Mouse (Mus musculus) cerebellum, postnatal 10 days (tissue): ENCODE measurements around the gene Ddc.

ENCODE experiments used
- DNase-seq, 2 experiments: peaks; one replicate each; pipeline ENCODE4 v3.0.0; 2021; ENCODE audit warnings: mixed read lengths in 2 of 2

Ddc gene

GRCm38 (mm10) chr11:11840746-11841145 lies 57.2 kb downstream of the Ddc start:
- DNase-seq: no peak

- no peak for DNase-seq
Measured at GRCm38 (mm10) chr11:11839874-11840273, 58.1 kb downstream of the Ddc start.

GRCm38 (mm10) chr11:11837384-11837783 lies 60.6 kb downstream of the Ddc start:
- DNase-seq: no peak

DNA sequence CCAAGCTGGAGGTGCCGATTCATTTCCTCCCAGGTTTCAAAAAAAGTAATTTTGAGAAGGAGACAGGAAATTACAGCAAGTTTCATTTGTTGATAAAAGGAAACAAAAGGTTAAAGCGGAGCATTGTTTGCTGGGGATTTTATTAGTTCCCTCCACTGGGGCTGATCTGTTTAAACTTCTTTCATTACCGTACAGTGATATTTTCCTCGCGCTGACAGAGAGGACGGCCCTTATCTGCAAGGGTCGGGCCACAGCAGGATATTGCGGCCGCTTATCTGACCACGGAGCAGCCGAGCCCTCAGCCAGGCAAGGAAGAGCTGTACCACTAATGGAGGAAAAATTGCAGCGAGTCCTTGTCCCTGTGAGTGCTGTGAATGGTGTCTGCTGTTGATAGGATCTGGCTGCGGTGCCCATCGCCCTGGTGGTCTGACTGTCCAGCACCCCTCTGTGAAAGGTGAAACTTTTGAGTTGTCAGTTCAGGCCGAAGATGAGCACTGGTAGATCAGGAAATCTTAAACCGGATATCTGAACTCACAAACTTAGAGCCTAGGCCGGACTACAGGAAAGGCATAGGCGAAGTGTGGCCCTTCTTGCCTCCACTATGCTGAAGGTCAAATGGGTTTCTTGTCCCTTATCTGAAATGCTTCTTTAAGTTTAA lies 61.1 kb downstream of the Ddc start:
- no peak for DNase-seq

DNA sequence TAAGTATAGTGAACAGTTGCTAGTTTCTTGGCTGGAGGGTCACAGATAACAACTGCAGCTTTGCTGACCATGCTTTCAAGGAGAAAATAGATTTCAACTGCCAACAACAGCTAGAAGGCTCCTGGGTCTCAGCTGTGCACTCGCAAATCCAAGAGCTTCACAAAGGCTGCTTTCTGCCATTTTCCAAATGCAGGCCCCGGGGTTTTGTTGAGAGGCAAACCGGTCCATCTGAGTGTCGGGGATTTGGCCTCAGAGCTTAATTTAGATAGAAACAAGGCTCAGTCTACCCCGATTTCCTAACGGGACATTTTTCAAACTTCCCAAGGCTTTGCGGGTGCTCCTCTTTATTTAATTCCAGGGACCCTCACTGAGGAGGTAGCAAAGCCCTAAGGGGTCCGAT lies 61.7 kb downstream of the Ddc start:
- DNase-seq: no peak

DNA sequence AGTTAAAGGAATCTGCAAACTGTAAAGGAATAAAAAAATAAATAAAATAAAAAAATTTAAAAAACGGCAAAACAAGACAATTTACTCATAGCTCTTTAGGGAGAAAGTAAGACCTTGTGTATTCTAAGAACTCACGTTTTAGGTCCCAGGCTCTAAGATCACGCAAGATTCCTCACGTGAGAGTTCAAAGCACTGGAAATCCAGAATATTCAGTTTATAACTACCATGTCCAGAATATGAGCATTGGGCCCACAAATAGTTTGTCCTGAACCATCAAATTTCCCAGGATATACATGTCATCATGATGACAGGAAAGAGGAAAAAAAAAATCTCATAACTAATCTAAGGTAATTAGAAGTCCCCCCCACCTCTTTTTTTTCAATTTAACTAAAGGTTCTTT lies 62.2 kb downstream of the Ddc start:
- DNase-seq: no peak

- no peak for DNase-seq
Measured at GRCm38 (mm10) chr11:11835361-11835760, 62.6 kb downstream of the Ddc start.

DNA sequence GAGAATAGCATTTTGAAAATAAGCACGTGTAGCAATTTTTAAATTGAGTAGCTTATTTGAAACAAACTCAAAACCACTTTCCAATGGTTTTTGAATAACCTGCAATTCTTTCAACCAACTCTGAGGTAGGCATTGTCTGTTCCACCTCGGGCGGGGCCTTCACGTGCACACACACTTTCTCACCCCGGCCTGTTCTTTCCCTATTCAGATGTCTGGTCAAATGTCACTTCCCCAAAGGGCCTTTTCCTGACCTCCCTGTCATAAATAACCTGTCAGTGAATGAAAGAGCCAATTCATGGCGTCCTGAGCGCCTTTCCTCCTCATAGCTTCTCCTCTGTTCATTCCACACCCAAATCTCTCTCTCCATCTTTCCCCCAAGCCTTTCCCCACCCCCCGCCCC lies 64.8 kb downstream of the Ddc start:
- DNase-seq: no peak

DNA sequence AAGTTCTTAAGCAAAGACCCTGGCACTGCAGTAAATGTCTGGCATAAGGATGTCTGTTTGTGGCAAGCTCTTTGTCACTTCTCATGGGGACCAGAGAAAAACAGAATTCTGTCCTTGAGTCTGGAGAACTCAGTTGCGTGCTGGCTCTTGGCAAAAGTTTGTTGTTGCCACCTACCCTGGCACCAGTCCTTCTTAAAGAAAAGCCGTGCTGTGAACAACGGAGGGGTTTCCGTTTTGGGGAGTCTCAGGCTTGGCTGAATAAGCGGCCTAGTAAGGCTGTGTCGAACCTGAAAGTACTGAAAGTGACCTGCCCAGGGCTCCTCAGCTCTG lies 65.2 kb downstream of the Ddc start:
- DNase-seq: no peak

DNA sequence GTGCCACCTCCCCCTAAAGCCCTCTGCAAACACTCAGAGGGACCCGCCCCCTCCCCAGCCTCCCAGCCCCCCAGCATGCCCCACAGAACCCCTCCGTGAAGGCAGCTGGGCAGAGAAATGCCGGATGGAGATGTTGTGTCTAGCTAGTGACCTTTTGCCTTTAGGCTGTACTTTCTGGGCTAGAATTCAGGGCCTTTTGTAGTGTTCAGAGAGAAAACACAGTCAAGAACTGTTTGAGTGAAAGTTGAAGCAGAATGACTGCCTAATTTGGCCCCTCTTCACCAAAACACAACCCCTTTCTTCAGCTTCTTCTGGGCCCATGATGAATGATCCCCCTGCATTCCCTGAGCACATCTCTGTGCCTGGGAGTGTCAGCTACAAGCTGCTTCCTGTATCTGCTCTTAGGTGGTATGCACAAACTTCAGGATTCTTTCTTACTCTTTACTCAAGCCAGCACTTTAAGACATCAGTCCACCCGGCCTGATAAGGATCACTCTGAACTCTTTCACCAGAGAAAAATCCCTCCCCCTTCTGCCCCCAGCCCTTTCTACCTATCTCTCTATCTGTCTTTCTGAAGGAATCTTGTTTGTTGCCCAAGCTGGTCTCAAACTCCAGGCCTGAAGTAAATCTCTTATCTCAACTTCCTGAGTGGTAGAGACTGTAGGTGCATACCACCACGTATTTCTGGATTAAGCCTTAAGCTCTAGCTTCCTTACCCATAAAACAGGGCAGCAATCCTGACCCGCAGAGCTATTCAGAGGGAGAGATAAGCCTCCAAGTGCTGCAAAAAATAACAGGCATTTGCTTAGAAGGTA lies 65.8 kb downstream of the Ddc start:
- DNase-seq: no peak

- DNase-seq: no peak
Measured at GRCm38 (mm10) chr11:11831526-11831925, 66.4 kb downstream of the Ddc start.

GRCm38 (mm10) chr11:11830884-11831495 lies 67.0 kb downstream of the Ddc start:
- DNase-seq: no peak

DNA sequence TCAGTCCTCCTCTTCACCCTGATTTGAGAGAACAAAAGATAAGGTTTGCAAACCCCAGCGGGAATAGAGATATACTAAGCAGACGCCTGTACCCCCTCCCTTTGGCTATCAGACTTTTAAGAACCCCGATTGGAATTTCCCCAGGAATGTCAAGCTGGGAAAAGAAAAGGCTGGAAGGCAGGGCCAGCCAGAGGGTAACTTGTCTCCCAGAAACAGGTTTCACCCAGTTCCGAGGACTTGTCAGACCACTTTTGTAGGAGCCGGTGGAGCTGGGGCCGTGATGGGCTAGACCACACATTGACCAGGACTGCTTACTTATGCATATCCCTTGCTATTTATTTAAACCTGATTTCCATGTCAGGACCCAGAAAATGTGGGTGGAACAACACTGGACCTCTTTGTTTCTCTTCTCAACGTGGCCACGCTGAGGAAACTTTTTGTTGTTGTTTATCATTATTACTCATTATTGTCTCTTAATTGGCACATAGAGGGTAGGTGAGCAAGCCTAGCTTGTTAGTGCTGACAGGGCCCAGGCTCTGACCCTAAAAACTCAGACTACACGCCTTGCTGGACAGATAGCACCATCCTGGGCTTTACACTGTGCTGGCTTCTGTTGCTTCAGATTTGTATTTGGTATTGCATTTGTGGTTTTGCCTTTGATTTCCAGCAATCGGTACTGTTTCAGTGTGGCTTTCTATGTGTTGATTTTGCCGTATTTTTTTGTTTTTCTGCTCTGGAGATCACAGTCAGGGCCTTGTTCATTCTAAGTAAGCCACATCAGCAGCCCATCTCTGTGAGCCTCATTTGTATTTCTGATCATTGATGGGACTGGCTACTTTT lies 68.6 kb downstream of the Ddc start:
- DNase-seq: no peak

DNA sequence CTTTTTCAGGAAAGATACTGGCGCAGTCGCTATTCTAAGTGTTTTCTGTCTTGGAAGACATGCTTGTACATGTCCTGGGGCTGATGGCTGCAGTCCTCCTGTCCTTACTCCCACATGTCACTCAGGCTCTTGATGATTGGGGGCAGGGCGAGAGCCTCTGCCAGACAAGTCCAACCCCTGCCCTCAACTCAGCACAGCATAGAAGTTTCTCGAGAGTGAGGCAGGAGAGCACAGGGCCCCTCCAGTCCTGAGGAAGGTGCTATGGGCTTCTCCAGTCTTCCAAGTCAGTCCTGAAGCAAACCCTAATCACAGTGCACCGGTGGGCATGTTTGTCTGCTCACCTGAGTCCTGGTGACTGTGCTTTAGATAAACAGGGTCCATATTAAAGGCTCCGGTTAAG lies 69.2 kb downstream of the Ddc start:
- no peak for DNase-seq

- no peak for DNase-seq
Measured at GRCm38 (mm10) chr11:11828251-11828650, 69.7 kb downstream of the Ddc start.

DNA sequence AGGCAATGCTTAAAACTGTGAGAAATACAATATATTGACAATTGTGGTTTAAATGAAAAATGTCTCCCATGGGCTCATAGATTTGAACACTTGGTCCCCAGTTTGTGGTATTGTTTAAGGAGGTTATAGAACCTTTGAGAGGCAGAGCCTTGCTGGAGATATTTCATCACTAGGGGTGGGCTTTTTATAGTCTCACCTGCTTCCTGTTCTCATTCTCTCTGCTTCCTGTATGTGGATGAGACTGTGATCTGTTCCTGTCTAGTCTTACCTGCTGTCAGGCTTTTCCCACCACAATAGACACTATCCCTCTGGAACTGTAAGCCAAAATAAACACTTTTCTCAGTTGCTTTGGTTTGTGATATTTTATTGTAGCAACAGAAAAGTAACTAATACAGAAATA lies 71.5 kb downstream of the Ddc start:
- no peak for DNase-seq

DNA sequence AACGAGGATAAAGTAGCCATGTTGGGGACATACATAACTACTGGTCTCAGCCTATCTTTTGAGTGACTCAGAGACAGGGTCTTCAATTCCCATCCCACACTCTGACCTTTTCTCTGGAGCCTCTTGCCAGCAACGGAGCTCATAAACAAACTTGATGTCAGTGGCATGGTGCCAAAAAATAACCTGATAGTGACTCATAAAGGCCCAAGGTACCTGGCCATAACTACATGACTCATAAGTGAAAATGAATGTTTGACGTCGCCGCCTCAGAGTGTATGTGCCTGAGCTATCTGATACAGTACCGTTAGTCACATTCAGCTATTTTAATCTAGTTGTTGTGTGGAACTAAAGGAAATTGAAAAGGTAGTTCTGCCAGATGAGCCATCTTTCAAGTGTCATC lies 72.3 kb downstream of the Ddc start:
- no peak for DNase-seq

DNA sequence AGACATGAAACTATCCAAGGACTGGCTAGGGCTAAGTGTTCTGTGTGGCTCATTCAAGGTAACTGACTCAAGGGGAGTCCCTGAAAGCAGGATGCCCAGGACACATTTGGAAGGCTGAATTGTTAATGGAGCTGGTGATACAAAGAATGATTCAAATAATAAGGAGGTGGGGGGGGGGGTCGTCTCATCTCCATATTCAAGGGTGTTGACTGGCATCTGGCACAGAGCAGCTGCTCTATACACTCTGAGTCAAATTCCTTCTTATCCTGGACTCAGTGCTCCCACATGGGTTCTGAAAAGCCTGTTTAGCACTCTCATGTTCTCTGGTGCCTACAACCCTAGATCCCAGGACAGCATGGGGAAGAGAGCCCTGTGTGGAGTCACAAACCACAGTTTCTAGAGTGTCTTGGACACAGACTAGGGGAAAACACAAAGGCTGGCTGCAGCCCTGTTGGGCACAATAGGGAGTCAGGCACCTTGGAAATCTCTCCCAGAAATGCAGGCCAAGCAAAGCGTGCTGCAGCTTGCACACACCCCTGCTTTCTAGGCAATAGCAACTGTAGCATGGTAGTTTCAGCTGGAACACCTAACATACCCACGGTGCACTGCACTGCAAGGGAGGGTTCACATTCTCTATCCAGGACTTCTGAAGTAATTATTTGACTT lies 72.8 kb downstream of the Ddc start:
- DNase-seq: no peak

GRCm38 (mm10) chr11:11823980-11824911 lies 73.7 kb downstream of the Ddc start:
- DNase-seq: peak in 1 of 2 experiments; percentile 21

- no peak for DNase-seq
Measured at GRCm38 (mm10) chr11:11822181-11823095, 75.5 kb downstream of the Ddc start.
